Mouse (Mus musculus): ENCODE results near the gene Gpsm1. TPM values are rescaled to one million over a fixed set of nuclear protein-coding genes. Genes with fewer than 3 reads are reported as not detected.

Gene Gpsm1
- total RNA-seq (2017) = 20.7 and 22.0 TPM in 2 replicates

- peak; percentile 47 for ATAC-seq (ENCODE audit: extremely low read depth, insufficient number of reproducible peaks, low FRiP score, poor library complexity, severe bottlenecking)
Measured at GRCm38 (mm10) chr2:26315072-26315924, at the start of gene Gpsm1. Gene Gpsm1 (plus strand): TSS chr2:26315515.

DNA sequence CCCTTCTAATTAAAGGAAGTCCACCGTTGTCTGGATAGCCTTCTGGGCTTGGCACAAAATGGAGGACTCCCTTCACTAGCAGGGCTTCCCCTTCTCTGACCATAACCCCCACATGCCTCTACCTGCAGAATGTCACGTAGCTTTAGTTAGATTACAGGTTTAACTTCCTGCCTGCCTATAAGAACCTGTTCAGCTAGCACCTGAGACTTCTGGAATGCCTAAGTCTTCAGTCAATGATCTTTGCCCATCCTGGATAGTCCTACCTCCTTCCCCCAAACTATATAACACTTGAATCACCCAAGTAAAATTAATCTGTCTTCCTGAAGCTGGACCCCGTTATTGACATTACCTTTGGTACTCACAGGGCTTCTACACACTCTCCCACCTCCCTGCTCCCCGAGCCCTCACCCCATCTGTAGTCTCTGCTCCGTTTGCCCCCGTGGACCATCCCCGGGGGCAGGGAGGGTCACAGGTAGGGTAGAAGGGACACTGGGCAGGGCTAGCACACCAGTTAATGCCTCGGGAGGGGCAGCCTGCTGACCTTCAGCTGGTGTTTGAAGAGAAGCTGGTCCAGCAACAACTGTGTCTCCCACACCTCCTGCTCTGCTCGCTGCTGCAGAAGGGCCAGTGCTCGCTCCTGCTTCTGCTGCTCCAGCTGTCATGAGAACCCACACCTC is 49.1 kb upstream of the Gpsm1 start:
- ATAC-seq (ENCODE audit: extremely low read depth, insufficient number of reproducible peaks, low FRiP score, poor library complexity, severe bottlenecking) = no peak

- ATAC-seq (ENCODE audit: extremely low read depth, insufficient number of reproducible peaks, low FRiP score, poor library complexity, severe bottlenecking) = no peak
Measured at GRCm38 (mm10) chr2:26268216-26268615, 47.1 kb upstream of the Gpsm1 start.

GRCm38 (mm10) chr2:26273611-26274010 is 41.7 kb upstream of the Gpsm1 start:
- ATAC-seq (ENCODE audit: extremely low read depth, insufficient number of reproducible peaks, low FRiP score, poor library complexity, severe bottlenecking) = no peak

GRCm38 (mm10) chr2:26279712-26280111 is 35.6 kb upstream of the Gpsm1 start:
- ATAC-seq (ENCODE audit: extremely low read depth, insufficient number of reproducible peaks, low FRiP score, poor library complexity, severe bottlenecking) = no peak

- ATAC-seq (ENCODE audit: extremely low read depth, insufficient number of reproducible peaks, low FRiP score, poor library complexity, severe bottlenecking) = no peak
Measured at GRCm38 (mm10) chr2:26280594-26280993, 34.7 kb upstream of the Gpsm1 start.

DNA sequence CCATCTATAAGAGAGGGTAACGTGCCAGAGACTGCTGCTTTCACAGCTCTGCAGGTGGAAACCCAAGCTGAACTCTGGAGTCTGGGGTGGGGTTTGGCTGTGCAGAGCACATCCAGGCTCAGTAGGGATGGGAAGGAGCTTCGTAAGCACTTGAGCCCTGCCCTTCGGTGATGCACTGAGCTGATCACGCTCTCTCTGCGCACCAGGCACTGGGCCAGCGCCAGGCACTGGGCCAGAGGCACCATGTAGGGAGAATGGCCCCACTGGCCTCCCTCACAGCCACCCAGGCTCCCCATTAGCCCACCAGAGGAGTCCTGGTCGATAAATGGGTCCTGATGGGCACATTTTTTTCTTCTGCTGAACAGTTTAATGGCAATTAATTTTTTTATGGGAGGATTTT is 29.5 kb upstream of the Gpsm1 start:
- no peak for ATAC-seq (ENCODE audit: extremely low read depth, insufficient number of reproducible peaks, low FRiP score, poor library complexity, severe bottlenecking)

GRCm38 (mm10) chr2:26286391-26286790 is 28.9 kb upstream of the Gpsm1 start:
- no peak for ATAC-seq (ENCODE audit: extremely low read depth, insufficient number of reproducible peaks, low FRiP score, poor library complexity, severe bottlenecking)

GRCm38 (mm10) chr2:26290133-26290532 is 25.2 kb upstream of the Gpsm1 start:
- no peak for ATAC-seq (ENCODE audit: extremely low read depth, insufficient number of reproducible peaks, low FRiP score, poor library complexity, severe bottlenecking)

- no peak for ATAC-seq (ENCODE audit: extremely low read depth, insufficient number of reproducible peaks, low FRiP score, poor library complexity, severe bottlenecking)
Measured at GRCm38 (mm10) chr2:26294457-26294856, 20.9 kb upstream of the Gpsm1 start, which contains the start of gene Ccdc187. Gene Ccdc187 (minus strand): TSS chr2:26294557.

- ATAC-seq (ENCODE audit: extremely low read depth, insufficient number of reproducible peaks, low FRiP score, poor library complexity, severe bottlenecking) = no peak
Measured at GRCm38 (mm10) chr2:26296606-26297195, 18.6 kb upstream of the Gpsm1 start.

DNA sequence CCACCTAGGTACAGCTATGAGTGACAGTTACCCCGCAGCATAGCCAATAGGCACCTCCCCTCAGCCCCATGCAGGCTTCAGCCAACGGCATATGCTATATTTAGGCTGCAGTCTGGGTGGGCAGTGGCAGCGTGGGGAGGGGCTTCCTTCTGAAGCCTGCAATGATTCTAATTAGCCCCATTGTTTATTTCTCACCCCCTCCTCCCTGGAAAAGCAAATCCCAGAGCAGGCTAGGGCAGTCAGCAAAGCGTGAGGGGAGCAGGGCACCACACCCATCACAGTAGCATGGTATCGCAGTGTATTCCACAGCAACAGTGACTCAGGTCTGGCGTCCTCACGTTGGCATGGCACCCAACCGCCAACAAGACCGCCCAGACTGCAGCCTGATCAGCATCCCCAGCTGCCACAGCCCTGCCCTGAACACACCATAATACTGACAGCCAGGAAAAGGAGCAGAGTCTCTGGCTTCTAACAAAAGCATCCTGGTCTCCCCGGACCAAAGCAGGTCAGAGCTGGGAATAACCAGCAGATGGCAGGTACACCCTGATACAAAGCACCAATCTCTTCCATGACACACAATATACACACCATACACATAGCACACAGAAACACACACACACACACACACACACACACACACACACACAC is 17.0 kb upstream of the Gpsm1 start:
- ATAC-seq (ENCODE audit: extremely low read depth, insufficient number of reproducible peaks, low FRiP score, poor library complexity, severe bottlenecking) = no peak

GRCm38 (mm10) chr2:26298856-26299230 is 16.5 kb upstream of the Gpsm1 start:
- no peak for ATAC-seq (ENCODE audit: extremely low read depth, insufficient number of reproducible peaks, low FRiP score, poor library complexity, severe bottlenecking)

GRCm38 (mm10) chr2:26299336-26299735 is 16.0 kb upstream of the Gpsm1 start:
- ATAC-seq (ENCODE audit: extremely low read depth, insufficient number of reproducible peaks, low FRiP score, poor library complexity, severe bottlenecking) = no peak

DNA sequence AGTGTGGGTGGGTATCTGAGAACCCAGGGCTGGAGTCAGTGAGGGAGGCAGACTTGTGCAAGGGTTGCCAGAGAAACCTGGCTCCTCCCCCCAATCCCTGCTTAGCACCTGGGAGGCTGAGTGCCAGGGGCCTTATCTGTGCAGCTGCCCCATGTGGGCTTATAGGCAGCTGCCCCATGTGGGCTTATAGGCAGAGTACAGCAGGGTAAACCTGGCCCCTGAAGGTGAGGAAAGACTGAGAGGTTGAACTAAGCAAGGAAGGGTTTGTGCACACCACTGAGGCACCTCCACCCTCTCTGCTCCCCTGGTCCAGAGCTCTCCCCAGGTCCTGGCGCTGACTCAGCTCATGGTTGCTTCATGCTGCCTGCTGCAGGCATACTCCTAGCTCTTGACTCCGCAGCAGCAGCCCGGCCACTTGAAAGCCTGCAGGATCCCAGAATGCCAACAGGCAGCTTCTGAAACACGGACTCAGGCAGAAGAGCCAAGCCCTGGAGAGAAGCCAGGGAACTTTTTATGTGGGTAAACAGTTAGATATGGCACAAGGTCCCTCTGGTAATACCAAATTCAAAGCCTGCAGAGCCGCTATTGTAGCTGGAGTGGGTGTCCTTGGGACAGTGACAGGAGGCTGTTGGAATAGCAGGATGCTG is 15.0 kb upstream of the Gpsm1 start:
- ATAC-seq (ENCODE audit: extremely low read depth, insufficient number of reproducible peaks, low FRiP score, poor library complexity, severe bottlenecking) = no peak

GRCm38 (mm10) chr2:26300808-26301174 is 14.5 kb upstream of the Gpsm1 start:
- peak; percentile 57 for ATAC-seq (ENCODE audit: extremely low read depth, insufficient number of reproducible peaks, low FRiP score, poor library complexity, severe bottlenecking)

GRCm38 (mm10) chr2:26302005-26302503 is 13.3 kb upstream of the Gpsm1 start:
- no peak for ATAC-seq (ENCODE audit: extremely low read depth, insufficient number of reproducible peaks, low FRiP score, poor library complexity, severe bottlenecking)

DNA sequence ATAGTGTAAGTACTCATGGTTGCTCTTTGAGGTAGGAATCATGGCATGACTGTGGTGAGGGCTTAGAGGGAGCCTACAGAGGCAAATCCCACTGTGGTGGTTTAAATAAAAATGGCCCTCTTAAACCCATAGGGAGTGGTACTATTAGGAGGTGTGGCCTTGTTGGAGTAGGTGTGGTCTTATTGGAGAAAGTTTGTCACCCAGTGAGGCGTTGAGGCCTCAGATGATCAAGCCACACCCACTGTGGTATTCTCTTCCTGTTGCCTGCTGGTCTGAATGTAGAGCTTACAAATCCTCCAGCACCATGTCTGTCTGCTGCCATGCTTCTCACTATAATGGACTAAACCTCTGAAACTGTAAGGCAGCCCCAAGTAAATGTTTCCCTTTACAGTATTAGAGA is 10.6 kb upstream of the Gpsm1 start:
- no peak for ATAC-seq (ENCODE audit: extremely low read depth, insufficient number of reproducible peaks, low FRiP score, poor library complexity, severe bottlenecking)

- ATAC-seq (ENCODE audit: extremely low read depth, insufficient number of reproducible peaks, low FRiP score, poor library complexity, severe bottlenecking) = no peak
Measured at GRCm38 (mm10) chr2:26305555-26305954, 9.8 kb upstream of the Gpsm1 start.

Measured in neutrophil, adult 5-6 weeks (primary cell).